Mouse (Mus musculus): ENCODE data around the gene Rassf9. TPM values are rescaled to one million over a fixed set of nuclear protein-coding genes. Genes with fewer than 3 reads are reported as not detected.

The Rassf9 gene
- polyA plus RNA-seq, 1 experiment from 2014 or later: 3.4 TPM

DNA sequence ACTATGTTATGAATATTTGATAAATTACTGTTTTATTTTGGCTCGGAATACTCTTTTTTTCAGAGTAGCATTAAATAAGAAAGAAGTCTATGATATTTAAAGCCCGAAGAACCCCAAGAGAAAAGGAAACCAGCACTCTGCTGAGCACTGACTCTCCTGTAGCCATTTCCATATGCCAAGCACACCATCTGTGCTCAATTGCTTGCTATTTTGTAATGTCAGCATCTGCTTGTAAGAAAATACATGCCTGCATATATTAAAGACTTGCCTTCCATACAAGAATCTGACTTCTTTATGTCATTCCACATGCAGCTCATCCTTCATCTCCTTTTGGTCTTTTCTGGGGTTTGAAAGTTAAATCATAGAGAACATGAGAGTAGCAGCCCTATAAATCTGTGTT is 82.3 kb downstream of the Rassf9 start:
- no peak overlapping the region for H3K4me3 ChIP-seq (replicated peaks)
- H3K36me3 ChIP-seq: no peaks in the 10 kb centered on the region
- H3K9ac ChIP-seq (replicated peaks): no peak overlapping the region
- no peaks in the 10 kb centered on the region for H3K27me3 ChIP-seq
- H3K9me3 ChIP-seq: no peaks in the 10 kb centered on the region
- WGBS: 75% methylated on average over 2 of the region's 2 CpGs
- no peak overlapping the region for H3K27ac ChIP-seq
- H3K4me1 ChIP-seq (replicated peaks): no peaks in the 10 kb centered on the region
- no peak overlapping the region for H3K4me2 ChIP-seq
- no peak for ATAC-seq (ENCODE audit: insufficient number of reproducible peaks, insufficient read depth, low FRiP score, low TSS enrichment, low read depth)

Other genes with a start within 250 kb of the Rassf9 start
- gene Nts, start 21.7 kb upstream of the Rassf9 start, polyA plus RNA-seq (2016; fragmentation: Nextera tagmentation; extraction: Ambion mirVana): 0.44 and 0.51 TPM in 2 replicates

All from limb, embryonic 12.5 days (tissue).